Mouse (Mus musculus) bone marrow, adult 2 months (tissue): ENCODE measurements at regions not wholly inside any gene's neighbourhood (a gene's known extent, or its start where the extent isn't known, plus 50 kb on each side); places are given as distances from the start of the nearest gene placed in this dataset.

ENCODE experiments used
- CTCF ChIP-seq: fragments of 200-500 bp; IDR thresholded peaks from 2 replicates; pipeline ENCODE4 v1.5.1; 2011; ENCODE audit warnings: low read length, control low read depth; ENCODE audit not compliant: control insufficient read depth, insufficient read depth
- POLR2A ChIP-seq: fragments of 200-500 bp; IDR thresholded peaks from 2 replicates; pipeline ENCODE4 v1.6.1; 2011; ENCODE audit warnings: low read depth, mild to moderate bottlenecking, control low read depth, low read length, borderline replicate concordance; ENCODE audit not compliant: control insufficient read depth

GRCm38 (mm10) chr19:27582111-27582500 lies 152.5 kb upstream of the Pum3 start:
- no peak for TF ChIP-seq CTCF
- TF ChIP-seq POLR2A: no peak
